Mouse (Mus musculus) megakaryocyte, embryonic 14.5 days (primary cell): ENCODE measurements around the gene Col6a6.

ENCODE experiments used
- FLI1 ChIP-seq: IDR thresholded peaks from 2 replicates; pipeline ENCODE4 v1.6.1; 2012; ENCODE audit warnings: low read length, inconsistent platforms, mixed read lengths
- GATA1 ChIP-seq: IDR thresholded peaks from 3 replicates; pipeline ENCODE4 v1.6.1; 2012; ENCODE audit warnings: mixed read lengths, low read length, inconsistent platforms, borderline replicate concordance

GRCm38 (mm10) chr9:105814436-105814835, 13.5 kb downstream of the Col6a6 start:
- TF ChIP-seq GATA1 (no peak), FLI1 (no peak)
